Mouse (Mus musculus) embryonic facial prominence, embryonic 14.5 days (tissue): Measurements from ENCODE around the gene Tom1. TPM values are rescaled to one million over a fixed set of nuclear protein-coding genes. Genes with fewer than 3 reads are reported as not detected.

Experiments
- ATAC-seq: fragments of 200-750 bp; cut with Nextera tagmentation; 2 replicates; pipeline ENCODE4 v1.8.0; 2017; ENCODE audit warnings: low read depth, moderate number of reproducible peaks, moderate TSS enrichment
- DNase-seq: peaks from one replicate; pipeline ENCODE4 v3.0.0-alpha.2; 2015; ENCODE audit warnings: low spot score
- H3K27ac ChIP-seq: fragments of 300-500 bp; sonication (generic); replicated peaks from 2 replicates; pipeline ENCODE4 v1.5.1; 2014; ENCODE audit warnings: low read depth, mild to moderate bottlenecking, low read length, moderate library complexity
- H3K27me3 ChIP-seq: fragments of 300-500 bp; sonication (generic); replicated peaks from 2 replicates; pipeline ENCODE4 v1.6.1; 2014; ENCODE audit warnings: low read length; ENCODE audit not compliant: control insufficient read depth, insufficient read depth
- H3K36me3 ChIP-seq: fragments of 300-500 bp; sonication (generic); 2 replicates; pipeline ENCODE4 v1.6.1; 2014; ENCODE audit warnings: low read length, mixed read lengths; ENCODE audit not compliant: control insufficient read depth, insufficient read depth
- H3K4me1 ChIP-seq: fragments of 300-500 bp; sonication (generic); 2 replicates; pipeline ENCODE4 v1.6.1; 2014; ENCODE audit warnings: antibody characterized with exemption, low read length; ENCODE audit not compliant: control insufficient read depth, insufficient read depth
- H3K4me2 ChIP-seq: fragments of 300-500 bp; sonication (generic); 2 replicates; pipeline ENCODE4 v1.6.1; 2014; ENCODE audit warnings: low read depth, mild to moderate bottlenecking, low read length, moderate library complexity, mixed read lengths
- H3K4me3 ChIP-seq: fragments of 300-500 bp; sonication (generic); 2 replicates; pipeline ENCODE4 v1.5.1; 2014; ENCODE audit warnings: low read depth, mild to moderate bottlenecking, low read length
- H3K9ac ChIP-seq: fragments of 300-500 bp; sonication (generic); 2 replicates; pipeline ENCODE4 v1.6.1; 2014; ENCODE audit warnings: low read depth, mild to moderate bottlenecking, low read length, moderate library complexity, mixed read lengths
- H3K9me3 ChIP-seq: fragments of 300-500 bp; sonication (generic); 2 replicates; pipeline ENCODE4 v1.6.1; 2016; ENCODE audit warnings: low read length; ENCODE audit not compliant: control insufficient read depth
- WGBS: fragments of 180-500 bp; shearing (Covaris S2); extraction: QIAGEN DNeasy Blood & Tissue Kit; methylation state at CpG from one replicate; pipeline ENCODE4 v1.1.7; 2014; 5-methylcytosine and 5-hydroxymethylcytosine counted together
- polyA plus RNA-seq: library from polyadenylated mRNA; unstranded; fragments of >200 nt; fragmentation: Nextera tagmentation; extraction: Ambion mirVana; gene quantifications from 2 replicates; pipeline ENCODE4 v1.2.1, GENCODE M21; 2014

Tom1 gene
- polyA plus RNA-seq, 1 experiment from 2014 or later = 40.0 TPM

DNA sequence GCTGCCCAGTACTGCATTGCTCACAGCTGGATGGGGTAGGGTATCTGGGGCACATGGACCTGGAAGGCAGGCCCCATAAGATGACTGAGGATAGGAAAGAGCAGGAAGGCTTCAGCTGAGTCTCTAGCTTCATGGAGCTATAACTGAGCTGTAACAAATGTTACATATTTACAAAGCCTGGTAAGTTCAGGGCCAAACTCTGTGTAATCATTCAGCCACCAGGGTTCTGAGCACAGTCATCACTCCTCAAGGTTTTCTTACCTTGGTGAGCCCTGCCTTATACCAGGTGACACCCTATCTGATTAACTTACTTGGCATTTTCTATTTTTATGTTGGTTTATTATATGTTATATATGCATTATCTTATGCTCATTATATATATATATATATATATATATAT is 53.6 kb downstream of the Tom1 start:
- H3K27me3 ChIP-seq = no peaks in the 10 kb centered on the region
- H3K9ac ChIP-seq = no peak overlapping the region
- H3K4me2 ChIP-seq = no peak overlapping the region
- H3K9me3 ChIP-seq = no peaks in the 10 kb centered on the region
- H3K36me3 ChIP-seq = no peaks in the 10 kb centered on the region
- 0 out of 2 replicates have a peak, but pooled peaks cover 5% of the 10 kb centered on the region for H3K4me1 ChIP-seq
- ATAC-seq = no peak
- no peak for DNase-seq
- no peak overlapping the region for H3K4me3 ChIP-seq
- H3K27ac ChIP-seq = no peak overlapping the region

- Histone ChIP-seq H3K27ac (peak overlapping the region; percentile 70), H3K9me3 (no peaks in the 10 kb centered on the region), H3K4me2 (peak overlapping the region; percentile 42), H3K27me3 (no peaks in the 10 kb centered on the region), H3K36me3 (no peaks in the 10 kb centered on the region), H3K9ac (peak overlapping the region; percentile 46), H3K4me3 (peak overlapping the region; percentile 11), H3K4me1 (peaks cover 10% of the 10 kb centered on the region; the same call in 1 of the 2 replicates)
- DNase-seq (peak; percentile 96), ATAC-seq (peak; percentile 55)
- WGBS = 19% methylated on average over 6 of the region's 6 CpGs
These were observed 55.7 kb downstream of the Tom1 start for GRCm38 (mm10) chr8:75088989-75089881.

DNA sequence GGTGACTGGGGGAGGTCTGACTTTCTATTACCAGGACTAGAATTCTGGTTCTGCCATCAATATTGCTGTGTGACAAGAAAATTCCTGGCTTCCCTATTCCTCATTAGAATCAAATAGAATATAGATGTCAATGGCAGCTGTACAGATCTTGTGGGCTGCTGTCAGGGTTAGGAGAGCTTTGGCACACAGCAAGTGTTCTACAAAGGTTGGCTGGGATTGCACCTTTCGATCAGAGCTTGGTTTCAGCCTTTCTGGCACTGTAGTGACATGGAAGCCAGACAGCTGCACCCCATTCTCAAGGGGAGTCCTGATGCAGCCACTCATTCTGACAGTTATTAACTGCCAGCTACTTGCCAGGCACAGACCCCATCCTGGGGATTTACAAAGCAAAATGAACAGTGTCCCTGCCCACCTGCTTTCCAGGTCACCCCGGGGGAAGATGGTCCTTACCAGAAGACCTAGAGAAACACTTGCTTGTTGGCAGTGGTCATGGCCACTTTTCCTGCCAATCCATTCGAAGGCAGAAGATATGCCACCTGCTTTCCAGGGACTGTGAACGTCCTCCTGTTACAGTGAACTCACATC is 57.4 kb downstream of the Tom1 start:
- Histone ChIP-seq H3K27ac (no peak overlapping the region), H3K9ac (no peak overlapping the region), H3K4me3 (no peak overlapping the region), H3K27me3 (no peaks in the 10 kb centered on the region), H3K36me3 (no peaks in the 10 kb centered on the region), H3K4me1 (peaks cover 10% of the 10 kb centered on the region; the same call in 1 of the 2 replicates), H3K9me3 (no peaks in the 10 kb centered on the region), H3K4me2 (no peak overlapping the region)
- no peak for DNase-seq
- WGBS = 83% methylated on average over 4 of the region's 4 CpGs
- no peak for ATAC-seq

DNA sequence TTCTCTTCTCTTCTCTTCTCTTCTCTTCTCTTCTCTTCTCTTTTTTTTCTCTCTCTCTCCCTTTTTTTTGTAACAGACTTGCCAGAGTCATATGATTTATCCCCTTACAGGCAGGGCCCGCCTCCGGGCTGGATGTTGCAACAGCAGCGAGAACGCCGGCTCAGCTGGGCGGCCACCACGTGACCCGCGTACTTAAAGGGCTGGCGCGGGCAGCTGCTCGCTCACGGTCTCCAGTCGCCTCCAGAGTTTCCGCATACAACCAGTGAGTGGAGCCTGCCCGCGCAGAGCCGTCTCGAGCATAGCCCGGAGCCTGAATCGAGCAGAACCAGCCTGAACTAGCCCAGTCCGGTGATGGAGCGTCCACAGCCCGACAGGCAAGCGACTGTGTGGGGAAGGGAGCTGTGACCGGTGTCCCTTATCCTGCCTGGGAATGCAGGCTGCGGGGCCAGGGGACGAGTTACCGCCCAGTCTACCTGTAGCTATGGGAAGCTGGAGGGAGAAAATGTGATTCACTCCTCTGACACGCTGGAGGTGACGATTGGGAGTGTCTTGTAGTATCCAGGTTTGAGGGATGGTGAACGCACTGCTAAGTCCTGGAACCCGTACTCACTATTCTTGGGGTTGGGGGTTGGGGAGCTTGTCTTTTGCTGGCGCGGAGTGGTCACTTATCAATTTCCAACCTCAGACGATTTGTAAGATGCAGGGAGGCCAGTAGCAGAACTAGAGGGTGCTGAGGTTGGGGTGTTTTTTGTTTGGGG is 60.1 kb downstream of the Tom1 start, which contains the start of gene Hmox1:
TSS of gene Hmox1 (plus strand) at position 223 of the 758 bp plus-strand sequence.
- under 1% methylated on average over 36 of the region's 36 CpGs for WGBS
- Histone ChIP-seq H3K4me2 (peak within 1 kb of the TSS; percentile 73), H3K4me1 (peaks cover 10% of the 10 kb centered on the region; the same call in 1 of the 2 replicates), H3K27me3 (no peaks in the 10 kb centered on the region), H3K36me3 (peaks cover 10% of the 10 kb centered on the region; the same call in 1 of the 2 replicates), H3K27ac (0 out of 2 replicates have a peak within 1 kb of the TSS, but pooled peaks have one; percentile 16), H3K9ac (peak within 1 kb of the TSS; percentile 73), H3K4me3 (peak within 1 kb of the TSS; percentile 48), H3K9me3 (no peaks in the 10 kb centered on the region)
- ATAC-seq = peak; percentile 94
- DNase-seq = peak; percentile 96

DNA sequence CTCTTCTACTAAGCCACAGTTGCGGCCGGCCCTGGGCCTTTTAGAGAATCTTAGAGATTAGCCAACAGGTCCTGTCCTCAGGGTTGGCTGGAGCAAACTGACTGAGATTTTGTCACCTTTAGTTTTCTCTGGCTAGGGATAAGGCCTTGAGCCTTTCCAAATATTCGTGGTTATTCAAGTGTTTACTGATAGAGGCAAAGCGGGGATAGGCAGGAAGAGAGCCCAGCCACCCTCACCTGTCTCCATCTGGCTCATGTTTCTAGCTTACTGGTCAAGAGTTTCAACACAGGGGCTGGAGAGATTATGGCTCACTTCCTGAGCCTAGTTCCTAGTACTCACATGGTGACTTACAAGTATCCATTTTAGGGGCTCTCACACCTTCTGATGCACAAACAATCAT is 69.5 kb downstream of the Tom1 start:
- ATAC-seq (no peak), DNase-seq (no peak)
- Histone ChIP-seq H3K9ac (no peak overlapping the region), H3K9me3 (no peaks in the 10 kb centered on the region), H3K4me3 (no peak overlapping the region), H3K4me1 (no peaks in the 10 kb centered on the region), H3K27me3 (no peaks in the 10 kb centered on the region), H3K36me3 (peaks cover 6% of the 10 kb centered on the region; the same call in 1 of the 2 replicates), H3K4me2 (no peak overlapping the region), H3K27ac (no peak overlapping the region)
- WGBS = 82% methylated on average over 4 of the region's 4 CpGs

GRCm38 (mm10) chr8:75103376-75103878 is 69.9 kb downstream of the Tom1 start:
- no peaks in the 10 kb centered on the region for H3K9me3 ChIP-seq
- WGBS = 46% methylated on average over 8 of the region's 8 CpGs
- H3K27me3 ChIP-seq = no peaks in the 10 kb centered on the region
- H3K36me3 ChIP-seq = 0 out of 2 replicates have a peak, but pooled peaks cover 5% of the 10 kb centered on the region
- no peak for ATAC-seq
- H3K4me1 ChIP-seq = no peaks in the 10 kb centered on the region; the same call in 1 of the 2 replicates
- H3K4me2 ChIP-seq = no peak overlapping the region
- no peak for DNase-seq
- no peak overlapping the region for H3K4me3 ChIP-seq
- H3K27ac ChIP-seq = no peak overlapping the region
- H3K9ac ChIP-seq = no peak overlapping the region

GRCm38 (mm10) chr8:75108527-75109235 is 75.2 kb downstream of the Tom1 start:
- Histone ChIP-seq H3K36me3 (peaks cover 30% of the 10 kb centered on the region), H3K9ac (peak overlapping the region; percentile 86), H3K4me2 (peak overlapping the region; percentile 64), H3K4me1 (peaks cover 10% of the 10 kb centered on the region), H3K27ac (peak overlapping the region; percentile 88), H3K9me3 (no peaks in the 10 kb centered on the region), H3K4me3 (peak overlapping the region; percentile 72), H3K27me3 (no peaks in the 10 kb centered on the region)
- ATAC-seq = peak; percentile 85
- peak; percentile 88 for DNase-seq
- WGBS = 2% methylated on average over 9 of the region's 9 CpGs
